Mouse (Mus musculus) left cerebral cortex, postnatal 4 days (tissue): ENCODE results near the gene Rnf111. TPM values are rescaled to one million over a fixed set of nuclear protein-coding genes. Genes with fewer than 3 reads are reported as not detected.
"Not testable (repeated sequence)": the region's sequence is repeated elsewhere in the genome, so short reads cannot be mapped to it uniquely, and the experiment has no call there.

Source experiments
- DNase-seq: peaks from one replicate; pipeline ENCODE4 v3.0.0-alpha.2; 2022
- intact Hi-C: fragments of 180-260 bp; cut with DNase I; formaldehyde crosslinking; loops from one replicate; pipeline ENCODE4 v1.15.1; 2025
- total RNA-seq, 2 experiments: library from RNA; stranded (reverse); gene quantifications; 2 replicates each; pipeline ENCODE4 v1.2.3; 2021

Rnf111 gene
- total RNA-seq, 2 experiments from 2014 or later: 43.3 to 47.0 TPM

DNA sequence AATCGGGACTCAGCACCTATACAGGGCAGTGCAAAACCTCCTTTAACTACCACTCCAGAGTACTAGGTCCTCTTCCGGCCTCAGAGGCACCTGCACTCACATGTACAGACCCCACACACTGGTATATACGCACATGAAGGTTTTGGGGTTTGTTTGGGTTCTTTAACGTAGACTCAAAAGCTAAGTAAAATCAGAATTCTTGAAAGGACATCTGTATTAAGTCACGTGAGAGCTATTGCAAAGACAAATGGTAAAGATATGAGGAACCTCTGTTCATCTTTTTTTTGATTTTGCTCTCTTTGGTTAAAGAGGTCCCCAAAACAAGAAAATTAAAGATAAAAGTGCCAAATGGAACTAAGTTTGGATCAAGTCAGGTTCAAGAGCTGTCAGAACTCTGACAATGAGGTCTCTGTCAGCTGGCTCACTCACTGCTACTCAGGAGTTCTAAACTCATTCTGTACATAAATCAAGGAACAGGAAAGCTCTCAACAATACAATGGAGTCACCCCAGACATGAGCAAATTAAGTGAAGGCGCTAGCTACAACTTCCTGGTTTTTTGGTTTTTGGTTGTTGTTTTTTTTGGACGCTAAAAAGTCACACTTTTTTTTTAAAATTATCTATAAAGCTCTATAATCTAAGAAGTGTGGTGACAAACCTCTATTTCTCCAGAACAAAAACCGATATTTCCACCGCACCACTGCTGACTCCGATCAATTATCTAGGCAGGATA is 1.1 kb downstream of the Rnf111 start:
- no peak for DNase-seq
- intact Hi-C loops: no loop called here

DNA sequence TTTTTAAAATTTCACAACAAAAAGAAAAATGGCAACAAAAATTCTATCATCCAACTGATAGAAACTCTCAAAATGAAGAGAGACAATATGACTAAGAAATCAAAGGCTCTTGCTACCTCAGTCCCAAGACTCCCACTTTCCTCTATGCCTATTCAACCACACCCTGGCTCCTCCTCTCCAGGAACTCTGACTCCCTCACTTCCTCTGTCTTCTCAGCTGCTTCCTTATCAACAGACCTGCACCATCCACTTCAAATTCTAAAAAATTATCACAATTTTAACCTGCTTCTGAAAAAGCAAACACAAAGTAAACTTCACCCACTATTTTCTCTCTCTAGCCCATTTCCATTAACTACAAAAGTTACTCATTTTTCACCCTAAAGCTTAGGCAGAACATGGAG is 6.5 kb downstream of the Rnf111 start:
- DNase-seq: no peak
- intact Hi-C loops: no loop called here

DNA sequence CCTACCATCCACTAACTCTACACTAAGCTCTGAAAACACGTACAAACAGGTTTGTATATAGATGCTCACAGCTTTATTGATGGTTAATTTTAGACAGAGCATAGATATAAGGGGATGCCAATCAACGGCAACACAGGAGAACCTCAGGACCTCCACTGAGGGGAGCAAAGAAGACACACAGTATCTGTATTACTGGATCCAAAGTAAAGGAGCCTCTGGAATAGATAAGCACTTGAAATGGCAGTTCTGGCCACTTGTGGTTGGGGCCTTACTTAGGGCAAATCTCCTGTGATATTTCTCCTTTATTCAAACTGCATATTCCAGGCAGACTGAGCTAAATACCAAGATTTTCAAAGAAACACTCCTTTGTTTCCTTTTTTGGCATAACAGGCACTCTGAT is 10.5 kb downstream of the Rnf111 start:
- intact Hi-C loops: no loop called here
- DNase-seq: no peak

DNA sequence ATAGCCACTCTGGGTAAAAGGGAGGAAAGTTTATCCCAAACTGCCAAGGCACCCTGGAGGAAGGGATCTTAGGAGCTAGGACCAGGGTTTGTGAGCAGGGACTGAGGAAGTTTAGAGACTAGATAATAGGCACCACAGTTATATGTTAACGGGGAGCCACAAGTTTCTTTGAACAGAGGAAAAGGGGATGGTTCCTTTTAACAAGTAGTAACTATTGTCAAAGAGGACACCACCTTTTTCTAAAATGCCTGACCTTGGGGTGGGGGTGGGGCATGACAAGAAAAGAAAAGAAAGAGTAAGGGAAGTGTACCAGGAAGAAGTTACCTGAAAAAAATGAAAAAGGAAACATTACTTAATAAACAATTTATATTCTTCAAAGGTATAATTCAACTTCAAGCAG is 12.3 kb downstream of the Rnf111 start:
- intact Hi-C loops: no loop called here
- no peak for DNase-seq

DNA sequence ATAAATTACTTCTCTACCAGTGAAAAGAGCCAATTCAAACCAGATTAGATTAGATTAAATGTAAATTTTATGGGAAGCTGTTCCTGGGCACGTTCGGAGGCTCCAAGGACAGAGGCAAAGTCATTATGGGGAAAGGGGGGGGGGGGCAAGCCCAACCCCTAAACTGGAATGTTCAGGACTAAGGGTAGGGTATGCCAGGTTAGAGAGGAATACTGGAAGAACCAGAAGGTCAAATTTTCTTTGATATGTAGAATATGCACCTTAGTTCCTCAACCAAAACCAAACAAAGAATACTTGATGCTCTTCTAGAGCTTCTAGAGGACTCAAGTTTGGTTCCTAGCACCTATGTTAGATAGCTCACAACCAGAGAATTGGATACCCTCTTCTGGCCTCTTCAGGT is 16.1 kb downstream of the Rnf111 start:
- intact Hi-C loops: no loop called here

DNA sequence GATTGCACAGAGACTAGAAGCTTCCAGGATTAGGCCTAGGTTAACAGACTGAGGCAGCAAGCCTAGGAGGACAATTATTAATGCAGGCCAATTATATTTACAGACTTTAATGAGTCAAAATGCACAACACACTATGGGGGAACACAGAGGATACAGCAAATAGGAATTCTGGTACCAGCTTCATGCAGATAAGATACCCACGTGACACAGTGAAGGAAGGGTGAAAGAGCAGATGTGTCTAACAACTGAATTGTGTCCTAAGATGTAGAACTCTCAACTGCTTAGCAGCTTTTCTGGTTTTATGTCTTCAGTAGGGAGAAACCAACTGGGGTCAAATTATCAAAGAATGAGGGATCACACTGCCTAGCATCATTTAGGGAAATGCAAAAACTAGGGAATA is 17.7 kb downstream of the Rnf111 start:
- DNase-seq: no peak
- intact Hi-C loops: no loop called here

More for the DNA sequence above, 16.1 kb downstream of the Rnf111 start:
- no peak for DNase-seq

DNA sequence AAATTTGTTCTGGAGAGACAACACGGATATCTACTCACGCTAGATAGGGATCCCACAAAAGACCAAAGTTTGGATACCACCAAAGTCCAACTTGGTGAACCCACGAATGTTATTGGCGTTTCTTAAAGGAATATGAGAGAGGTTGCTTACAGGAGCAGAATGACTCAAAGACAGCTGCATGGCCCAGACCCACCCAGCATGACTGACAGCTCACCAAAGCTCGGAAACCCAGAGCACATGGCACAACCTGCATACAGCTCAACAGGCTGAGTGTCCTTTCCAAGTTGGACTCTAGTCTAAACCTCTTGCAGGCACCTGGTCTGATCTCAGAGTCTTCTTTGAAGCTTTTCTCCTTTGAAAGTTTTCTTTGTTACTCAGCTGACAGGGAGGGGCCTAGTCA is 20.0 kb downstream of the Rnf111 start:
- intact Hi-C loops: no loop called here
- DNase-seq: no peak

DNA sequence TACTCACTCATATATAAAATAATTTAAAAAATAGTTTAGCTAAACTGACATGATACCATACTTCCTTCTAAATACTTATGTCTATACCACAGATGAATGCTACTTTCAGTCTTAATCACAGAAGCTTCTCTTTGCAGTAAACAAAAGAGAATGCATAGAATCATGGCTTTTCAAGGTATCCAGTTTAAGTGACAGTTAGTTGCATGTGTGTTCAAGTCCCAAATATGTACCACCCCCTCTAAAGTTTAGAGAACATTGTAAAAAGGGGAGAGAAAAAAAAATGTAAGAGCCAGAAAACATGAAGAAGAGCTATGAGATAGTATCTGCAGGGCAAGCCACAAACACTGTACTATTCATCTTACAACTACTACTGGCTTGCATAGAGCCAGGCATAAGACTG is 21.7 kb downstream of the Rnf111 start:
- no peak for DNase-seq
- intact Hi-C loops: no loop called here

DNA sequence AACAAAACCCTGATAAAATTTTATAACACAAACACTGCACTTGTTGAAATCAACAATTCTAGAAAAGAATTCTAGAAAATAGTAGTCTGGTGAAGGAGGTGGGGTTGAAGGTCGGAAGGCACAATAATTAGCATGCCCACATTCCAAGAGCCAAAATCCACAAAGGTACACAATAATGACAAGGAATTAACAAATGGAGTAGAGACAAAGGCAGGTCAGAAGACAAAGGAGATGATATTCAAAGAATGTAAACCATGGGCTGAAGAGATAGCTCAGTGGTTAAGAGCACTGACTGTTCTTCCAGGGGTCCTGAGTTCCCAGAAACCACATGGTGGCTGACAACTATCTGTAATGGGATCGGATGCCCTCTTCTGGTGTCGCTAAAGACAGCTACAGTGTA is 26.3 kb downstream of the Rnf111 start:
- DNase-seq: no peak
- intact Hi-C loops: no loop called here

DNA sequence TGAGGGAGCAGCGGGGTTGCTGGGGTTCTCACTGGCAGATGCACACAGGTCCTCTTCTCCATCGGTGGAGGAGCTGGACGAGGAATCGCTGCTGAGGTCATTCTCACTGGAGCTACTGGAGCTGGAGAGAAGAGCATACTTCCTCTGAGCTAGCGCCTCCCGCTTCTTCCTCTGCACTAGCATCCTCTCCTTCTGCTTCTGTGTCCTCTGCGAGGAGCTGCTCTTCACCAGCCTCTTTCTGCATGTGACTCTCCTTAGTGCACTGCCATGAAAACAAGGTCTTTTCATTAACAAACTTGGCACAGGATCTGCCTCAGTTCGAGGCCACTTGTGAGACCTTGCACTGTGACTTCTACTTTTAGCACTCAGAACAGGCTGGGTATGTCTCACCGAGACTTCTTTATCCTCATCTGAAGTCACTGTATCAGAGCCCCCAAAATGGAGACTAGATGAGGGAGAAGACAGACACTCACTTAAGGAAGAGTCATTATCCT is 27.7 kb downstream of the Rnf111 start:
- DNase-seq: no peak
- intact Hi-C loops: no loop called here

DNA sequence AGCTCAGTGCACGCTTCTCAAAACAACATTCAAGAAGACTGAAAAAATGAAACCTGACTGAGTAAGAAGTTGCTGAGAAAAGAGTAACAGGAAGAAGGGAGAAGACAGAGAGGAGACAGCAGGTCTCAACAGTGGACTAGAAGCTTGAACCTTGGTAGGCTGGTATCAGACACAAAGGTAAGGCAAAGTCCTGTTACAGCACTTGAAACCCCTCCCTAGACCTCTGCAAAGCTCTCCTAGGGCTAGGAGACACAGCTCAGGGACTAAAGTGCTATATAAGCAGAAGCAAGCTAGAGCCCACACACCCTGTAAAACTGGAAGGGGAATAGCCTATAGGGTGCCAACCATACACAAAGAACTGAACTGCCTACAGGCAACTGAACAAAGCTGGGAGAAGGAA is 30.1 kb downstream of the Rnf111 start:
- intact Hi-C loops: no loop called here
- DNase-seq: no peak

DNA sequence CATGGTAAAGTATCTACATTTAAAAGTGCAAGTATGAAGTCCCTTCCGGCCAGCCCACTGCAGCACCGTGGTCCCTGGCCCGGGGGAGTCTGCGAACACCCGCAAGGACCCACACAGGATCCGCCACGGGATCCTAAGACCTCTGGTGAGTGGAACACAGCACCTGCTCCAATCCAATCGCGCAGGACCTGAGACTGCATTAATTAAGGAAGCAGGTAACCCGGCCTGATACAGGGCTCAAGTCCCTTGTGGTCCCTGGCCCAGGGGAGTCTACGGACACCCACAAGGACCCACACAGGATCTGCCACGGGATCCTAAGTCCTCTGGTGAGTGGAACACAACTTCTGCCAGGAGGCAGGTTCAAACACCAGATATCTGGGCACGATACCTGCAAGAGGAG is 40.4 kb downstream of the Rnf111 start:
- DNase-seq, intact Hi-C loops: not testable (repeated sequence)

DNA sequence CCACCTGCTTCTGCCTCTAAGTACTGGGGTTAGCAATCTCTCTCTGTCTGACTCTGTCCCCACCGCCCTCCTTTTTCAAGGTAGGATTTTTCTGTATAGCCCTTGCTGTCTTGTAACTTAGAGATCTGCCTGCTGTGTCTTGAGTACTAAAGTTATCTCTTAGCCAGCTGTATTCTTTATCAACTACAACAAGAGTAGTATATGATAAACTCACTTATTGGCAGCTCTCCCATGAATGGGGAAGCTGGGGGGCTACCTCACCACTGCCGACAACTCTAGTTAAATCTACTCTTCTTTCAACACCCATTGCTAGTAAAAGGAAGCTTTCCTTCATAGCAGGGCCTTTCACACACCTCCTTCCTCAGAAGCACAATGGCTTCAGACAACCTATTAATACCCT is 51.2 kb downstream of the Rnf111 start:
- no peak for DNase-seq
- intact Hi-C loops: loop anchor here (10.0 kb wide), 1 partner anchor 132 kb away; no protein-coding TSS in a partner anchor

DNA sequence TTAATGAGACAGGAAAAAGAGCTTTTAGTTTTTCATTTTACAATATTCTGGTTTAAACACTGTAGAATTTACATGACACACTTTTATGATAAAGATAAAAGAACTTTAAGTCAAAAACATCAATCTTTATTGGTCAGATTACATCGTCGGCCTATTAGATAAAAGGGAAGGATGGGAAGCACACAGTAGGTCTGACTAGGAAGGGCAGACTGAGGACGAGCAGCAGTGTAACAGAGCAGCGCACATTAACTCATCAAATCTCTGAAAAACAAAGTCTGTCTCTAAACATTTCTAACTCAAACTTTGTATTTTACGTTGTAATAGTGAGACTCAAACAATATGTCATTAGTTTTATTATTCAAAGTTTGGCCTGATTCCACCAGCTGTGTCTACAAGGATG is 54.5 kb downstream of the Rnf111 start:
- no peak for DNase-seq
- intact Hi-C loops: no loop called here

DNA sequence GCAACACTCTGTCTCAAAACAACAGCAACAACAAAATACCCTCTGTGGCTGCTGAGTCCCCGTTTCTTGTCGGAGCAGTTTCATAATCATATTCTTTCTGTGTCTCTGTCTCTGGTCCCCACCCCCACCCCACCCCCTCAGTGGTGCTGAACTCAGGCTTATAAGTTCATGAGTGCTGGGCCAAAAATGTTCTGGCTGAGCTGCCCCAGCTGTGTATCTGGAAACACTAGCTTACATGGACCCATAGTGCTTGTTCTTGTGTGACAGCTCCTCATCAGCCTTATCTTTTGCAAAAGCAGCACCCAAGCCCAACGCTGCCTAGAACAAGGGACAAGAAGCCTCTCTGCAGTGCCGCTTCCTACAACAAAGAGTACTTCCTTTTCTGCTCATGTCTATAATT is 63.6 kb downstream of the Rnf111 start:
- intact Hi-C loops: no loop called here
- no peak for DNase-seq

DNA sequence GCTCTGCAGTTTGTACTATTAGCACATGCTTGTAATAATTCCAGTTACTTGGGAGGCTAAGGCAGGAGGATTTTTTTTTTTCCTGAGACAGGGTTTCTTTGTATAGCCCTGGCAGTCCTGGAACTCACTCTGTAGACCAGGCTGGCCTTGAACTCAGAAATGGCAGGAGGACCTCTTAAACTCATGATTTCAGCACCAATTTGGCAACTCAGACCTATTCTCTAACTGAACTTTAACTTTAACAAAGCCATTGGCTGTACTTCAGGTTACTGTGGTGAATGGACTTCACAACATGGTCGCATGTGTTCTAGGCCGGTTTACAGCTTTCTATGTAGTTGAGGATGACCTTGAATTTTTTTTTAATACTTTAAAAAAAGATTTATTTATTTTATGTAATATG is 80.9 kb downstream of the Rnf111 start:
- no peak for DNase-seq
- intact Hi-C loops: no loop called here

DNA sequence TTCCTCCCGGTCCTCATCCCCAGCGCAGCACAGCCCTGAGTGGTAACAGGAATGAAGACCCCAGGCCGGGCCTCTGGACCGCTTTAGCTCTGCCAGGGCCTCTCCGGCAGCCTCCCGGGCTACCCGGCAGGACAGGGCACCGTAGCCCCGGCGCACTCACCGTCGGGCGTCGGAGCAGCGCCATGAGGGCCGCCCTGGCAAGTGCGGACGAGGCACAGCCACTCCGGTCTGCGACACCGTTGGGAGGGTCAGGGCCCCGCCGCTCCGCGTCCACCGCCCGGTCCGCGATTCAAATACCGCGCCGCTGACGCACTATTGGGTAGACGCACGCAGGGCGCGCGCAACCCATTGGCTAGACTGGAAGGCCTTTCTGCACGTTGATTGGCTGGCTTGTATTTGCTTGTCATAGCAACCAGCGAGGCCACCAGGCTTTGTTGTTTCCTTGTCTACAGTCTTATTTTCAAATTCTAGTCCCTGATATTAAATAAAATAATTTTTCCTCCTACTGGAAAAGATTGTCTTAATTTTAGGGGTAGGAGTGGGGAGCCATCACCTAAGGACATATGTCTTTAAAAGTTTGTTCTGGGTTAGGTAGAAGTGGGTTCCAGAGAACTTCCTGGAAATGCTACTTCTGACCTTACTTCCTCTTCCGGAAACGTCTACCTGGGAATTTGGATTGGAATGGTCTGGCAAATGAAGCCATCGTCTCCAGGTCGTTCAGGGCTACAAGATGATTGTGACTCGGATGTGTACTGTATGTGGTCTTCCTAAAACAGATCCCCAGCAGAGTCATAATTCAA is 82.1 kb downstream of the Rnf111 start, which contains the start of gene Ccnb2:
Gene Ccnb2, minus strand, starts transcription at position 291 of the 800 bp plus-strand sequence.
- intact Hi-C loops: no loop called here
- peak; percentile 93 for DNase-seq

DNA sequence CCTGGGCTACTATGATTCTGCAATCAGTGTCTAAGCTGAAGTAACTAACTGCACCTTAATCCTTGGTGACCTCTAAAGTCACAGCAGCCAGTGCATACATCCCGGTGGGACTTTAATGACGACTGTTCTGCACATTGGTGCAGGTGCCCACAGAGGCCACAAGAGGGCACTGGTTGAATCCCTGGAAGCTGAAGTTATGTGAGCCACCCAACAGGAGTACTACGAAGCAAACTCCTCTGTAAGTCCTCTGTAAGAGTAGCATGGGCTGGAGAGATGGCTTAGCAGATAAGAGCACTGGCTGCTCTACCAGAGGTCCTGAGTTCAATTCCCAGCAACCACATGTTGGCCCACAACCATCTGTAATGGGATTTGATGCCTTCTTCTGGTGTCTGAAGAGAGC is 87.1 kb downstream of the Rnf111 start:
- no peak for DNase-seq
- intact Hi-C loops: no loop called here

DNA sequence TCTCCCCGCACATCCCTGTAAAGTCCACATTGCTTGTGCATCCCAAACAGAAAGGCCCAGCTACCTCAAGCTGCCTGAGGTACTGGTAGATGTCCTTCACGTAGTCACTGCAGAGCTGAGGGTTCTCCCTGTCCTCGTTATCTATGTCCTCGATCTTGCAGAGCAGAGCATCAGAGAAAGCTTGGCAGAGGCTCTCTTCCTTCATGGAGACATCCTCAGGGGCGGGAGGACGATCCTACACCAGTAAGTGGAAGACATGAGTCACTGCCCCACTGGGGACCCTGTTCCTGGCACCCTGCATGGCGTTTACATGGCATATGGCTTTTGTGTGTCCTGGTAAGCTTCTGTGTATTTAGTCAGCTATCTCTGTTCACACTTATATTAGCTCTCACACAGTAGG is 90.5 kb downstream of the Rnf111 start:
- no peak for DNase-seq
- intact Hi-C loops: no loop called here

DNA sequence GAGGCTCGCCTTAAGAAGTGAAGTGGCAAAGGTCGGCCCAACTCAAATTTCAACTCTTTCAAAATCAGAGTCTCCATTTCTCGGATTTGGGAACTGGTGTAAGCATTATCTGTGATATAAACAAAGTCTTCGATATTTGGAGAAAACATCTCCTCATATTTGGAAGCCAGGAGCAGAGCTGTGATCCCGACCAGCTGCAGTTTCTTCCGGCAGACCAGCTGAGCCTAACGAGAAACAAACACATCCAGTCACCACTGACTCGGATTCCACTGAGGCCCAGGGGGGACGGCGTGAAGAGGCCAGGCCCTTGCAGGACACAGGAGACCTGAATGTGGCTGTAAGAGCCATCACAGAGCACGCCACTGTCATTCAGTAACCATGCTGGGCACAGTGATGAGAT is 92.9 kb downstream of the Rnf111 start:
- DNase-seq: no peak
- intact Hi-C loops: no loop called here

DNA sequence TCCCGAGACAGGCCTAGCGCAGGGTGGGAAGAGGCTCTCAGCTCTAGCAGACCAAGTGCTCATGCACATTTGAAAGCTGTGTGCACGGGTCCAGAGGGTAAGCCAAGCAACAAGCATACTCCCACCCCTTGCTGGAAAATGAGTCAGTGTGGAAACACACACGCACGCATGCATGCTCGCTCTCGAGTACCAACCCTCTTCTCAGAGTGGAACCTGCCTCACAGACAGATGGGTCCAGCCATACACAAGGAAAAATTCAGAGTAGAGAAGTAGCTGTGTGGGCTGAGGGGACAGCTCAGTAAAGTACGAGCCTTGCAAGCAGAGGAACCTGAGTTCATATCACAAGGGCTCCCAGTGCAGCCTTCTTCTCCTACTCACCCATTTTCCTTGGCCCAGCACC is 93.8 kb downstream of the Rnf111 start:
- intact Hi-C loops: no loop called here
- no peak for DNase-seq

DNA sequence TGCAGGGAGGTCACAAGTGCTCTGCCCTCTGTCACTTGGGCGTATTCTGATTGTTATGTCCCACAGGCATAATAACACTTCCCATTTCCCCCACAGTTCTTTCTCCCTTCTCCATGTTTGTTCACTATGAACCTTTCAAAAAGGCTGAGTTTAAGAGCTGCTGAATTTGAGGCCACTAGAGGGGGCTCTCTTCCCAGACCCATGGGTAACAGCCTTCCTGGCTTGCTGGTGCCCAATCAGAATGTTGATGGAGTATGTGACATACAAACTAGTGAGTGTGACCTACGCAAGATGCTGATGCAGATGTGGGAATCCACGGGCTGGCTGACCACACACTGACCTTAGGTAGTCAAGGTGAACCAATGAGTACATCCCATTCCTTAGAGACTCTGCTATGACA is 94.7 kb downstream of the Rnf111 start:
- DNase-seq: no peak
- intact Hi-C loops: no loop called here
